Mouse (Mus musculus) kidney, adult 2 months (tissue): Measurements from ENCODE around the gene Ddc.

Source experiments
- CTCF ChIP-seq: fragments of 200-500 bp; conservative IDR thresholded peaks from 2 replicates; pipeline ENCODE4 v1.5.1; 2011; ENCODE audit warnings: low read depth, mild to moderate bottlenecking, control low read depth, low read length, moderate library complexity, mixed read lengths; ENCODE audit not compliant: insufficient read depth, insufficient read length
- POLR2A ChIP-seq: fragments of 200-500 bp; IDR thresholded peaks from one replicate; pipeline ENCODE4 v1.6.1; 2011; ENCODE audit warnings: low read depth, low read length, control low read depth

- TF ChIP-seq CTCF (no peak), POLR2A (no peak)
Measured at GRCm38 (mm10) chr11:11862502-11862901, 35.4 kb downstream of the Ddc start.
